Mouse (Mus musculus): ENCODE results near the gene Slc30a9. TPM values are rescaled to one million over a fixed set of nuclear protein-coding genes. Genes with fewer than 3 reads are reported as not detected.

The Slc30a9 gene
- 270 and 282 TPM in 2 replicates for total RNA-seq (2015; ENCODE audit: low replicate concordance)
- total RNA-seq (2017; ENCODE audit: low replicate concordance) = 366 and 394 TPM in 2 replicates

- peak; percentile 91 for ATAC-seq (replicated peaks; ENCODE audit: low FRiP score, poor library complexity, severe bottlenecking)
These were observed at the start of gene Slc30a9 for GRCm38 (mm10) chr5:67306698-67307521. Slc30a9 (plus strand) TSS chr5:67306955.

GRCm38 (mm10) chr5:67258473-67258872, 48.3 kb upstream of the Slc30a9 start:
- no peak for ATAC-seq (replicated peaks; ENCODE audit: low FRiP score, poor library complexity, severe bottlenecking)

- no peak for ATAC-seq (replicated peaks; ENCODE audit: low FRiP score, poor library complexity, severe bottlenecking)
These were observed 46.6 kb upstream of the Slc30a9 start for GRCm38 (mm10) chr5:67260159-67260530.

- peak; percentile 94 for ATAC-seq (replicated peaks; ENCODE audit: low FRiP score, poor library complexity, severe bottlenecking)
These were observed 46.0 kb upstream of the Slc30a9 start, which contains the start of gene Tmem33 for GRCm38 (mm10) chr5:67260531-67261371. Tmem33 (plus strand) TSS chr5:67260565.

DNA sequence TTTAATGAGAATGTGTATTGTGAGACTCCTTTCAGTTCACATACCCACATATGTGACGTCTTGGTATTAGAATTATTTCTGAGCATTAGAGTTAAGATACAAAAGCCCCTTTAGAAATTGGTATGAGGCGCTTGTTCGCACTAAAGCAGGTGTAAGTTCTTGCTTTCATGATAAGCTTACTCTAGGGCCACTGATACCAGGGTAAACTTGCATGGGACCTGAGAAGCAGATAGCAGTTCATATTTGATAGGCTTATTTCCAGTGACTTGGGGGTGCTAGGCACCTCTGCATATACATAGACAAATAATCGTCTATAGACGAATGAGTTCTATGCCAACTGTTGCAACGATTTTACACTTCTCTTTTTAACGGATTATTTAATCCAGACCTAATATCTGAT, 43.8 kb upstream of the Slc30a9 start:
- ATAC-seq (replicated peaks; ENCODE audit: low FRiP score, poor library complexity, severe bottlenecking) = peak; percentile 21; the same call in 1 of the 2 replicates

DNA sequence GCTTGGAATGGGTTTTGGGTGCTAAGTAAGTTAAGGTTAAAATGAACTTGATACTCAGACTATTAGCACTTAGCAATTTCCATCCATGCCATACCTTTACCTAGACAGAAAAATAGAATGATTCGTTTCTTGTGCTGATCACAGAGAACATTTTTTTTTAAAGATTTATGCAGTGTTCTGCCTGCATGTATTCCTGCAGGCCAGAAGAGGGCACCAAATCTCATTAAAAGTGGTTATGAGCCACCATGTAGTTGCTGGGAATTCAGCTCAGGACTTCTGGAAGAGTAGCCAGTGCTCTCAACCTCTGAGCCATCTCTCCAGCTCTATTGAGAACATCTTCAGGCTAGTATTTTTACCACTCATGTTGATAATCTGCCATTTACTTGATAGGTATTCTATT, 40.6 kb upstream of the Slc30a9 start:
- no peak for ATAC-seq (replicated peaks; ENCODE audit: low FRiP score, poor library complexity, severe bottlenecking)

GRCm38 (mm10) chr5:67269309-67269708, 37.4 kb upstream of the Slc30a9 start:
- ATAC-seq (replicated peaks; ENCODE audit: low FRiP score, poor library complexity, severe bottlenecking) = no peak; the same call in 1 of the 2 replicates

- no peak for ATAC-seq (replicated peaks; ENCODE audit: low FRiP score, poor library complexity, severe bottlenecking)
These were observed 27.3 kb upstream of the Slc30a9 start for GRCm38 (mm10) chr5:67279407-67279806.

- ATAC-seq (replicated peaks; ENCODE audit: low FRiP score, poor library complexity, severe bottlenecking) = peak; percentile 81
These were observed 26.9 kb upstream of the Slc30a9 start for GRCm38 (mm10) chr5:67279840-67280239.

- peak; percentile 93 for ATAC-seq (replicated peaks; ENCODE audit: low FRiP score, poor library complexity, severe bottlenecking)
These were observed 26.4 kb upstream of the Slc30a9 start for GRCm38 (mm10) chr5:67280400-67280799.

- ATAC-seq (replicated peaks; ENCODE audit: low FRiP score, poor library complexity, severe bottlenecking) = peak; percentile 88
These were observed 11.7 kb upstream of the Slc30a9 start for GRCm38 (mm10) chr5:67295029-67295428.

- no peak for ATAC-seq (replicated peaks; ENCODE audit: low FRiP score, poor library complexity, severe bottlenecking)
These were observed 11.1 kb upstream of the Slc30a9 start for GRCm38 (mm10) chr5:67295682-67296081.

GRCm38 (mm10) chr5:67296171-67296570, 10.6 kb upstream of the Slc30a9 start:
- no peak for ATAC-seq (replicated peaks; ENCODE audit: low FRiP score, poor library complexity, severe bottlenecking)

DNA sequence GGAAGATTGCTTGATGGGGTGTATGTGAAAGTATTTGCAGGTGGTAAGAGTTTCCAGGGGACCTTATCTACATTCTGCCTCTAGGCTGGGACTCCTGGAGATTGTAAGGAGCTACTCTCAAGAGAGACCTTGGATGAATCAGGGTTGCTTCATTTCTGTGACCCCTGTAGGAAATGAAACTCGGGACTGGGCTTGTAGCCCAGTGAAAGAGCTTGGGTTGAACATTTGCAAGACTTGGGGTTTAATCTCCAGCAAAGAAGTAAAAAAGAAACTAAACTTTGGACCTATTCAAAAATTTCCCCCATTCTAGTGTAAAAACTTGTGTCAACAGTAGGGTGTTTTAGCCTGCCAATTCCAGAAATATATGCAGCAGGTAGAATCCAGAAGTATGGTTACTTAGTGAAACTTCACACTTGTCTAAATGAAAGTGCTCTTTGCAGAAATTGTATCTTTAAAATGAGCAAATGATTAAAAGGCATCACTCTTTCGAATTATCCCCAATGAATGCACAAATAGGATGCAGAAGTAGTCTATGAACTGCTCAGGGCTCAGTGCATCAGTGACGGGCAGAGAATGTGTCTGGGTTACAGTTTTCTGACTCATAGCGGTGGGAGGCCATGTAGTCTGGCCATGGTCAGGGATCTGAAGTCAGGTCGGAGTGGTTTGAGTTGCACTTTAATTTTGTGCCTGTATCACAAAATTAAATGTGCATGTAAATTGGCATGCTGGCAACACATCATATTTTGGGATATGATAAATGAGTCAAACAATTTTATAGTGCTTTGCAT, 9.5 kb upstream of the Slc30a9 start:
- ATAC-seq (replicated peaks; ENCODE audit: low FRiP score, poor library complexity, severe bottlenecking) = no peak

DNA sequence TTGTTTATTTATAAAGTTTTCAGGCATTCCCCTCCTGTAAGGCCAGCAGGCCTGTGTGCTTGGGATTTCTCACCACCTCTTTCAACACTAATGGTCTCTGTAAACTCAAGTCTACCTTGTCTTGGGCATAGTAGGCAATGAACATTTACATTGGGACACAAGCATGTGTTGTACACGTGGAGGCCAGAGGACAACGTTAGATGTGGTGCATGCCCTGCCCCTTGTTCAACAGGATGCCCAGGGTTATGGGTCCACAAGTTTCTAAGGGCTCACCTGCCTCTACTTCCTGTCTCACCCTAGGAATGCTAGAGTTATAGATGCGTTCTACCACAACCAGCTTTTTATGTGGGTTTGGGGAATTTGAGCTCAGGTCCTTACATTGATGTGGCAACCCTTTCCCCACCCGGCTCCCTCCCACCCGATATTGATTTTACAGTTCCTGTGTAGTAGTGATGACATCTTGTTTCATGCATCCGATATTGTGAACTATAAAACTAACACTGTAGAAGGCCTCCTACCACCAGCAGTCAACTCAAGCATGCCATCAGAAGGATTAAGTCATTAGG, 6.8 kb upstream of the Slc30a9 start:
- no peak for ATAC-seq (replicated peaks; ENCODE audit: low FRiP score, poor library complexity, severe bottlenecking)

GRCm38 (mm10) chr5:67300926-67301597, 5.7 kb upstream of the Slc30a9 start:
- no peak for ATAC-seq (replicated peaks; ENCODE audit: low FRiP score, poor library complexity, severe bottlenecking)

DNA sequence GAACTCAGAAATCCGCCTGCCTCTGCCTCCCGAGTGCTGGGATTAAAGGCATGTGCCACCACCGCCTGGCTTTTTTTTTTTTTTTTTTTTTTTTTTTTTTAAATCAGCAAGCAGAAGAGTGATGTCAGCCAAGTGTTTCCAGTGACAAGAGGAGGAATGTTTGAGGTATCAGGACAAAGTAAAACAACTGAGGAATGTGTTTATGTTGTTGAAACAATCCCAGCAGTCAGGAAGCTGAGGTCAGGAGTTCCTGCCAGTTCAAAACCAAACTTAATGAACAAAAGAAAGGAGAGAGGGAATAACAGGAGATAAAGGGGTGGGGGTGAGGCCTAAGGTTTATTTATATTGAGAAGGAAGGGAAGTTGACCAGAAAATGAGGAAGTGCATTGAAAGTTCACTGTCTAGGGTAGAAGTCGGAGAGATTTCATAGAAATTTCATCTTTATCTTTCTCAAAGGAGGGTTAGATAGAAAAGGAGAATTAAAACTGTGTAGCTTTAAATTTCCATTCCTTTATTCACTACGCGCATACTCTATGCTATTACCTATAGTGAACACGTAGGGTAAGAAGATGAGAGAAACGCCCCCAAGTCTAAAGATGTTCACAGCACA, 4.9 kb upstream of the Slc30a9 start:
- no peak for ATAC-seq (replicated peaks; ENCODE audit: low FRiP score, poor library complexity, severe bottlenecking)

- ATAC-seq (replicated peaks; ENCODE audit: low FRiP score, poor library complexity, severe bottlenecking) = no peak
These were observed 2.9 kb upstream of the Slc30a9 start for GRCm38 (mm10) chr5:67303816-67304215.

All from erythroblast, adult 5-6 weeks (primary cell).